ENCODE assay signal across 10 mouse cellular contexts in the genomic region with DNA sequence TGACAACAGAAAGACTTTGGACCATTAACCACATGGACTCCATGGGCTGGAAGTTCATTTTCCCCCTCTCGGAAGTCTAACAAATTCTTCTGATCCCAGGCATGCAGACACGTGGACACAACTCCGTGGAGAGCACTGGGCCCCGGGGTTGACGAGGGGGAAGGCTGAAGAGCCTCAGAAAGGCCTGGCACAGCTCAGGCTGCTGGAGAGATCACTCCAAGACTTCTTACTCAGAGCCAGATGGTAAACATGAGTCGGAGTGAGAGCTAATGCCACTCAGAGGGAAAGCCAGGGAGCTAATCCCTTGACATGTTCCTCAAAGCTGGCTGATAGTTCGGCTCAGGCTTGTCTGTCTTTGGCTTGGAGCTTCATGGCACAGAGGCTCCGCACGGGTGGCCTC. TPM values are rescaled to one million over a fixed set of nuclear protein-coding genes. Genes with fewer than 3 reads are reported as not detected.
DNase-seq lines count a peak whose midpoint lies in the region; ATAC-seq and TF ChIP-seq lines count a peak whose summit lies in the region.
"Had no signal": no experiment of that assay in that cellular context is flagged by ENCODE, and none has a peak within 500 bp of the region (broad histone marks: within the 10 kb centered on the region; RNA-seq: fewer than 3 reads in every experiment).

No protein-coding gene starts in this region.

- no peak for ATAC-seq in forebrain, embryonic 14.5 days
- no peak for ATAC-seq in forebrain, embryonic 12.5 days (ENCODE audit: low FRiP score)
- no peak for ATAC-seq in activated CD4-positive, CD25-positive, alpha-beta regulatory T cell, adult 4 months

- no peak overlapping the region for H3K4me2 ChIP-seq in forebrain, embryonic 14.5 days (ENCODE audit: low read length)
- no peak overlapping the region for H3K4me2 ChIP-seq in forebrain, embryonic 12.5 days
- H3K4me2 ChIP-seq: midbrain, embryonic 12.5 days had no signal

- peaks cover 4% of the 10 kb centered on the region; the same call in 1 of the 2 replicates for H3K36me3 ChIP-seq in forebrain, embryonic 14.5 days (ENCODE audit: control insufficient read depth, insufficient read depth, low read length)
- H3K36me3 ChIP-seq in forebrain, embryonic 12.5 days (replicated peaks), result peaks cover 9% of the 10 kb centered on the region

- DNase-seq in forebrain, embryonic 14.5 days (ENCODE audit: low spot score), result peak; percentile 34
- DNase-seq in 3T3-L1 (ENCODE audit: low read depth, low spot score), result peak; percentile 84
- DNase-seq in lung, postnatal 4 days, result peak; percentile 44 to 77
- DNase-seq in spleen, postnatal 10 days (ENCODE audit: low spot score in 2 of 2), result no peak
- DNase-seq in spleen, postnatal 36 days (ENCODE audit: low spot score in 2 of 2), result no peak

- no peak overlapping the region for H3K9ac ChIP-seq in forebrain, embryonic 14.5 days (ENCODE audit: low read length)
- no peak overlapping the region for H3K9ac ChIP-seq in forebrain, embryonic 12.5 days
- H3K9ac ChIP-seq: midbrain, embryonic 12.5 days had no signal

- H3K27me3 ChIP-seq in forebrain, embryonic 14.5 days (replicated peaks; ENCODE audit: control insufficient read depth, insufficient read depth, low read length), result 0 out of 2 replicates have a peak, but pooled peaks cover 6% of the 10 kb centered on the region
- H3K27me3 ChIP-seq in forebrain, embryonic 12.5 days, result peaks cover 25% of the 10 kb centered on the region

- no peak for TF ChIP-seq POLR2A in embryonic fibroblast, embryonic 13.5 days (IDR thresholded peaks at IDR 0.05; ENCODE audit: low read depth, low read length)

- H3K4me1 ChIP-seq in forebrain, embryonic 14.5 days (ENCODE audit: control insufficient read depth, insufficient read depth, low read length), result peaks cover 13% of the 10 kb centered on the region
- peaks cover 22% of the 10 kb centered on the region for H3K4me1 ChIP-seq in forebrain, embryonic 12.5 days
- H3K4me1 ChIP-seq in embryonic fibroblast, embryonic 13.5 days (ENCODE audit: control insufficient read depth, insufficient read depth, low read length), result peaks cover 7% of the 10 kb centered on the region

- H3K4me3 ChIP-seq in forebrain, embryonic 14.5 days (ENCODE audit: low read depth, low read length), result no peak overlapping the region
- no peak overlapping the region for H3K4me3 ChIP-seq in forebrain, embryonic 12.5 days (replicated peaks)
- no peak overlapping the region for H3K4me3 ChIP-seq in embryonic fibroblast, embryonic 13.5 days (ENCODE audit: insufficient read depth, low read length)
- H3K4me3 ChIP-seq: midbrain, embryonic 12.5 days had no signal

- H3K9me3 ChIP-seq in forebrain, embryonic 14.5 days (replicated peaks; ENCODE audit: control insufficient read depth, low read length), result no peaks in the 10 kb centered on the region; the same call in 1 of the 2 replicates
- H3K9me3 ChIP-seq in forebrain, embryonic 12.5 days, result no peaks in the 10 kb centered on the region
- H3K9me3 ChIP-seq: midbrain, embryonic 12.5 days had no signal

- H3K27ac ChIP-seq in forebrain, embryonic 14.5 days (ENCODE audit: low read depth, low read length), result no peak overlapping the region
- H3K27ac ChIP-seq in forebrain, embryonic 12.5 days, result no peak overlapping the region
- peak overlapping the region; percentile 48 for H3K27ac ChIP-seq in embryonic fibroblast, embryonic 13.5 days (ENCODE audit: insufficient read depth, low read length)

- no peak for TF ChIP-seq CTCF in embryonic fibroblast, embryonic 13.5 days (IDR thresholded peaks at IDR 0.05; ENCODE audit: borderline replicate concordance, insufficient read depth, low read length)

- 38% methylated on average over 9 of the region's 9 CpGs for WGBS in forebrain, embryonic 14.5 days
- WGBS in forebrain, embryonic 12.5 days, result 55% methylated on average over 9 of the region's 9 CpGs

RNA-seq across cellular contexts. Expression of gene Aqp6, which starts 14.0 kb away (rescaled TPM):
- 0.10 TPM in 1 of 2 replicates, not detected in the other for polyA plus RNA-seq in forebrain, embryonic 14.5 days (2014; fragmentation: Nextera tagmentation; extraction: Ambion mirVana)
- not detected in 2 replicates for polyA plus RNA-seq in forebrain, embryonic 12.5 days (2016; fragmentation: Nextera tagmentation; extraction: Ambion mirVana)
- not detected in 2 replicates for polyA plus RNA-seq in embryonic fibroblast, embryonic 13.5 days (2011; ENCODE audit: insufficient read length, low read depth, missing spikeins)
- polyA plus RNA-seq in activated CD4-positive, CD25-positive, alpha-beta regulatory T cell, adult 4 months (2017; shearing (Covaris generic)), result not detected
- polyA plus RNA-seq: spleen, adult 2 months had no signal

RNA-seq across cellular contexts. Expression of gene Aqp5, which starts 24.7 kb away (rescaled TPM):
- 0.15 TPM in 1 of 2 replicates, not detected in the other for polyA plus RNA-seq in forebrain, embryonic 14.5 days (2014; fragmentation: Nextera tagmentation; extraction: Ambion mirVana)
- 0.22 and 0.69 TPM in 2 replicates for polyA plus RNA-seq in forebrain, embryonic 12.5 days (2016; fragmentation: Nextera tagmentation; extraction: Ambion mirVana)
- polyA plus RNA-seq in embryonic fibroblast, embryonic 13.5 days (2011; ENCODE audit: insufficient read length, low read depth, missing spikeins), result 4.2 and 7.0 TPM in 2 replicates
- not detected for polyA plus RNA-seq in activated CD4-positive, CD25-positive, alpha-beta regulatory T cell, adult 4 months (2017; shearing (Covaris generic))

RNA-seq across cellular contexts. Expression of gene Racgap1, which starts 36.2 kb away (rescaled TPM):
- 74.2 and 78.9 TPM in 2 replicates for polyA plus RNA-seq in forebrain, embryonic 14.5 days (2014; fragmentation: Nextera tagmentation; extraction: Ambion mirVana)
- polyA plus RNA-seq in forebrain, embryonic 12.5 days (2016; fragmentation: Nextera tagmentation; extraction: Ambion mirVana), result 230 and 251 TPM in 2 replicates
- polyA plus RNA-seq in embryonic fibroblast, embryonic 13.5 days (2011; ENCODE audit: insufficient read length, low read depth, missing spikeins), result 47.1 and 72.4 TPM in 2 replicates
- 10 to 100 TPM; 33.2 to 33.3 TPM for polyA plus RNA-seq in activated CD4-positive, CD25-positive, alpha-beta regulatory T cell, adult 4 months (2017; shearing (Covaris generic))

RNA-seq across cellular contexts. Expression of gene Aqp2, which starts 36.4 kb away (rescaled TPM):
- polyA plus RNA-seq in forebrain, embryonic 14.5 days (2014; fragmentation: Nextera tagmentation; extraction: Ambion mirVana), result not detected in 2 replicates
- not detected in 2 replicates for polyA plus RNA-seq in forebrain, embryonic 12.5 days (2016; fragmentation: Nextera tagmentation; extraction: Ambion mirVana)
- not detected in 2 replicates for polyA plus RNA-seq in embryonic fibroblast, embryonic 13.5 days (2011; ENCODE audit: insufficient read length, low read depth, missing spikeins)
- not detected for polyA plus RNA-seq in activated CD4-positive, CD25-positive, alpha-beta regulatory T cell, adult 4 months (2017; shearing (Covaris generic))
- polyA plus RNA-seq: midbrain, embryonic 12.5 days had no signal

RNA-seq across cellular contexts. Expression of gene Asic1, which starts 54.9 kb away (rescaled TPM):
- 15.6 and 18.9 TPM in 2 replicates for polyA plus RNA-seq in forebrain, embryonic 14.5 days (2014; fragmentation: Nextera tagmentation; extraction: Ambion mirVana)
- 14.7 and 18.2 TPM in 2 replicates for polyA plus RNA-seq in forebrain, embryonic 12.5 days (2016; fragmentation: Nextera tagmentation; extraction: Ambion mirVana)
- 0.65 and 1.0 TPM in 2 replicates for polyA plus RNA-seq in embryonic fibroblast, embryonic 13.5 days (2011; ENCODE audit: insufficient read length, low read depth, missing spikeins)
- polyA plus RNA-seq in activated CD4-positive, CD25-positive, alpha-beta regulatory T cell, adult 4 months (2017; shearing (Covaris generic)), result under 1 TPM; 0.22 to 0.32 TPM

Comparison
In these comparisons a context has a peak if more than half of its experiments do, and no peak if none do; other contexts are left out.
1. DNase-seq: peak in forebrain, embryonic 14.5 days (single experiment), 3T3-L1 (single experiment) and lung, postnatal 4 days (2 of 2); none in spleen, postnatal 10 days (0 of 2) and spleen, postnatal 36 days (0 of 2).